16 mouse cellular contexts compared by ENCODE assay signal in the genomic region with DNA sequence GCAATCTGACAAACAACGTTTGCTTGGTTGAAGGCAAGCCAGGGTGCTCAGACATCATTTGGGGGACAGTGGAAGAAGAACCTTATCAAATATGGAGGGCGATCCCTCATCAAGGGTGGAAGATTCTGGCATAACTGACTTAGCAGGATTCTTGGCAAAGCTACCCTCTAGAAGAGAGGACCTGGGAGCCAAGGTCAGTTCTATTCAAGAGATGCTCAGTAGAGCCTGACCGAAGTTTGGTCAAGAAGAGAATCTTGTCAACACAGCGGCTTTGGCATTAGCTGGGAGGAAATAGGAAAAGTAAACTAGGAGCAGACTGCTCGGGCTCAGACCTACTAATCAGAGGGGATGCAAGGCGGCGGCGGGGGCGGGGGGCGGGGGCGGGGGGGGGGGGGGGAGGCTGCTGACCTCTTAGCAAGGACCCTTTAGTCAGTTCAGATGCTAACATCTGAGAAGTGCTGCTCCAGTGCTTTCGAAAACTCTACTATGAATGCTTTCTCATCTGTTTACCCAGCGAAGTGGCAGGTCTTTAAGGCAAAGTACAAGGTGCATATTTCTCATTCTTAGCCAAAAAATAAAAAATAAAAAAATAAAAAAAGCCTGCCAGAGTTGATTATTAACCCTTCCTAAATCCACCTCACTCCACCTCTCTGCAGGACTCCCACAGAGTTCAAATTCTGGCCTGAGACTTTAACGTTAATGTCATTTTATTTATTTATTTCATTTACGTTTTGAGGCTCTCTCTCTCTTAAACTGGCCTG. TPM values are rescaled to one million over a fixed set of nuclear protein-coding genes. Genes with fewer than 3 reads are reported as not detected.
DNase-seq lines count a peak whose midpoint lies in the region; ATAC-seq and TF ChIP-seq lines count a peak whose summit lies in the region.
"Had no signal": no experiment of that assay in that cellular context is flagged by ENCODE, and none has a peak within 500 bp of the region (broad histone marks: within the 10 kb centered on the region; RNA-seq: fewer than 3 reads in every experiment).

No protein-coding gene starts in this region.

- ATAC-seq in lung, postnatal 0 days: no peak
- no peak for ATAC-seq in granulocyte monocyte progenitor cell, adult 5-6 weeks (replicated peaks; ENCODE audit: poor library complexity, severe bottlenecking)
- ATAC-seq: forebrain, embryonic 14.5 days had no signal

- no peak overlapping the region for H3K9ac ChIP-seq in lung, postnatal 0 days (replicated peaks; ENCODE audit: low read depth)

- no peak for TF ChIP-seq CTCF in lung, postnatal 0 days (IDR thresholded peaks at IDR 0.05)

- H3K9me3 ChIP-seq in lung, postnatal 0 days (ENCODE audit: low read length): no peaks in the 10 kb centered on the region
- H3K9me3 ChIP-seq: embryonic facial prominence, embryonic 15.5 days; hindbrain, embryonic 13.5 days; limb, embryonic 12.5 days; midbrain, embryonic 12.5 days had no signal

- H3K4me2 ChIP-seq in lung, postnatal 0 days (replicated peaks; ENCODE audit: low read depth, low read length): no peak overlapping the region

- no peaks in the 10 kb centered on the region for H3K27me3 ChIP-seq in lung, postnatal 0 days (replicated peaks; ENCODE audit: insufficient read depth, low read length)
- H3K27me3 ChIP-seq: embryonic facial prominence, embryonic 15.5 days; hindbrain, embryonic 13.5 days; limb, embryonic 12.5 days; midbrain, embryonic 12.5 days had no signal

- no peaks in the 10 kb centered on the region for H3K36me3 ChIP-seq in lung, postnatal 0 days (ENCODE audit: insufficient read depth, low read length)
- H3K36me3 ChIP-seq: hindbrain, embryonic 13.5 days; midbrain, embryonic 12.5 days had no signal

- 0 out of 2 replicates have a peak overlapping the region, but pooled peaks have one; percentile 97 for H3K27ac ChIP-seq in lung, postnatal 0 days (ENCODE audit: low read length)

- 55% methylated on average over 8 of the region's 15 CpGs for whole genome bisulfite sequencing in lung, postnatal 0 days

- no peak overlapping the region for H3K4me3 ChIP-seq in lung, postnatal 0 days (ENCODE audit: low read depth, low read length)
- H3K4me3 ChIP-seq: heart, adult 2 months; midbrain, embryonic 12.5 days had no signal

- no peak for TF ChIP-seq EP300 in lung, postnatal 0 days (IDR thresholded peaks at IDR 0.05)

- DNase-seq in cerebellum, adult 9-10 months: peak; percentile 38
- no peak for DNase-seq in cerebellum, postnatal 25 days
- no peak for DNase-seq in lung, postnatal 0 days (ENCODE audit: low spot score)
- DNase-seq in lung, postnatal 4 days: no peak
- DNase-seq in kidney, postnatal 10 days: peak; percentile 31
- no peak for DNase-seq in thymus, postnatal 25 days
- DNase-seq: adrenal gland, postnatal 10 days; gastrocnemius, postnatal 10 days; heart, adult 2 months; lung, postnatal 10 days had no signal

- peaks cover 8% of the 10 kb centered on the region; the same call in 1 of the 2 replicates for H3K4me1 ChIP-seq in lung, postnatal 0 days (ENCODE audit: insufficient read depth, low read depth, low read length)

RNA-seq across cellular contexts. Expression of a gene that starts 1.3 kb away (rescaled TPM):
- polyA plus RNA-seq in lung, postnatal 0 days (2015; fragmentation: Nextera tagmentation; extraction: Ambion mirVana): 19.7 and 19.8 TPM in 2 replicates
- 17.9 and 18.7 TPM in 2 replicates for total RNA-seq in granulocyte monocyte progenitor cell, adult 5-6 weeks (2014; fragmentation: Nextera tagmentation)
- 15.6 and 21.4 TPM in 2 replicates for total RNA-seq in granulocyte monocyte progenitor cell, adult 5-6 weeks (2017)

RNA-seq across cellular contexts. Expression of a gene that starts 37.9 kb away (rescaled TPM):
- polyA plus RNA-seq in lung, postnatal 0 days (2015; fragmentation: Nextera tagmentation; extraction: Ambion mirVana): 5.0 and 5.8 TPM in 2 replicates
- total RNA-seq in granulocyte monocyte progenitor cell, adult 5-6 weeks (2014; fragmentation: Nextera tagmentation): 55.3 and 55.8 TPM in 2 replicates
- total RNA-seq in granulocyte monocyte progenitor cell, adult 5-6 weeks (2017): 38.0 and 47.4 TPM in 2 replicates

Comparison
In these comparisons a context has a peak if more than half of its experiments do, and no peak if none do; other contexts are left out.
1. DNase-seq: peak in cerebellum, adult 9-10 months (single experiment) and kidney, postnatal 10 days (single experiment); none in cerebellum, postnatal 25 days (0 of 2), lung, postnatal 0 days (single experiment), lung, postnatal 4 days (0 of 2) and thymus, postnatal 25 days (single experiment).